Mouse (Mus musculus): ENCODE data around the gene Fam53b. TPM values are rescaled to one million over a fixed set of nuclear protein-coding genes. Genes with fewer than 3 reads are reported as not detected.

The Fam53b gene
- total and polyA plus RNA-seq, 3 experiments, result 15.6 to 30.9 (median 22.1) TPM

DNA sequence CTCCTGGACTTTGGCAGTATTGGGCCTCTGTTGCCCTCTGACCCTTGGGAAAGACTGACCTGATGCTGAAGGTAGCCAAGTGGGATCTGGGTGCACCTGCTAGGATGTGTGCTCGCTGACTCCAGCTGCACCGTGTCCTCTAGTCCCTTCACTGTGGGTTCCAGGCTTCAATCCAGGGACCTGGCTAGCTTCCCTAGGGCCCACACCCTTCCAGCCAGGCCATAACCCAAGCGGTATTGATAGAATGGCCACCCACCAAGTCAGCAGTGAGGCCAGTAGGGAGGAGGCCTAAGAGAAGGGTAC lies 142.9 kb downstream of the Fam53b start:
- peaks cover 0 to 5% of the 10 kb centered on the region in 2 experiments for H3K36me3 ChIP-seq (replicated peaks in 1 of 2; ENCODE audit: control insufficient read depth in 1 of 2, insufficient read depth in 1 of 2, low read length in 1 of 2)
- no peak for TF ChIP-seq ELF1 (IDR thresholded peaks at IDR 0.05; ENCODE audit: low read depth, low read length)
- TF ChIP-seq GABPA (IDR thresholded peaks at IDR 0.05; ENCODE audit: insufficient replicate concordance, low read depth, low read length), result no peak
- TF ChIP-seq EP300 (IDR thresholded peaks at IDR 0.05; ENCODE audit: low read length), result no peak
- peaks cover 12 to 31% of the 10 kb centered on the region in 2 experiments for H3K4me1 ChIP-seq (ENCODE audit: control insufficient read depth in 1 of 2, insufficient read depth in 2 of 2)

DNA sequence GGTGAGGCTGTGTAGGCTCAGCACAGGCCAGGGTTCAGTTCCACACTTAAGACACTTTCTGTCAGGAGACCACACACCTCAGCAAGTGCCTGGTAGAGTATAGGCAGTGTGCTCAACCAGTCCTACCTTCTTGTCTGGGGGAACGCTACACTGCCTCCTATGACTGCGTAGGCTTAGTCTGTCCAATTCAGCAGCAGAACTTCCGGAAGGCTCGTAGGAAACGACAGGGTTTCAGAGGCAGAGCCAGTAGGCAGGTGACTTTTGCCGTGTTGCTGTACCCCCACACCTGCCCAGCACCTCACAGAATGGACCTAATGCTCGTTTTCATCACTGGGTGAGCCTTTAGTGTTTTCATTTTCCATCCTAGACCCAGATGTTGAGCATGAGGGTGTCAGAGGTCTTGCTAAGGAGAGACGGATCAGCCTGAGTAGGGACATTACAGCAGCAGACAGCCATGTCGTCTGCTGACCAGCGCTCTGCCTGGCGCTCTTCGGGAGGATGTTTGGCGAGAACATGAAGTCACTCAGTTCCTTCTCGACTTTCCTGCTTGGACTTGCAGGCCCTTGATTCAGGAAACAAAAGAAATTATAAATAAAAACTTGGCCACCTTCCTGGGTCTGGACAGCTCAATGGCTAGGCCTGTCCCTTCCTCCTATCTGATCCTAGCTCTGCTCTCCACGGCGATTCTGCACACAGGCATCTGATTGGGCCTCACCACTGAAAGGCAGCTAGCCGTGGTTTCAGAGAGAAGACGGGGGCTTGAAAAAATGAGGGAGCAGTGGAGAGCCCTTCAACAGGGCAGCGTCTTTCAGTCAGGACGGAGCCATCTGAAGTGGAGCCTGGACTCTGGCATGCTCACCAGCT lies 143.5 kb downstream of the Fam53b start:
- H3K9me3 ChIP-seq (replicated peaks; ENCODE audit: low read length), result no peaks in the 10 kb centered on the region
- no peak for TF ChIP-seq TBP (conservative IDR thresholded peaks at IDR 0.05; ENCODE audit: low read depth, low read length)
- no peak for TF ChIP-seq ZMIZ1 (IDR thresholded peaks at IDR 0.05; ENCODE audit: low read depth, low read length)
- TF ChIP-seq EP300 (IDR thresholded peaks at IDR 0.05; ENCODE audit: low read length), result no peak
- TF ChIP-seq RCOR1 (conservative IDR thresholded peaks at IDR 0.05; ENCODE audit: low read depth, low read length), result no peak
- TF ChIP-seq BHLHE40 (IDR thresholded peaks at IDR 0.05; ENCODE audit: low read depth, low read length), result no peak
- TF ChIP-seq ZC3H11A (IDR thresholded peaks at IDR 0.05; ENCODE audit: low read depth, low read length), result no peak
- no peak overlapping the region for H3K4me2 ChIP-seq (ENCODE audit: insufficient read depth, low read depth, poor library complexity, severe bottlenecking)
- DNase-seq (ENCODE audit: extremely low read depth), result no peak
- H3K9ac ChIP-seq (ENCODE audit: insufficient read depth, low read depth), result no peak overlapping the region
- in situ Hi-C loops (cut with MboI; ENCODE audit: low pct_ligation_motif_present, low pct_unique_long_range_greater_than_20kb, low sequenced_read_pairs) (loop anchor here (5.0 kb wide), 1 partner anchor 137 kb away; no protein-coding TSS in a partner anchor), dilution Hi-C loops (cut with MboI; ENCODE audit: extremely low pct_ligation_motif_present, extremely low pct_unique_long_range_greater_than_20kb, low sequenced_read_pairs) (no loop called here)
- no peak overlapping the region for H3K4me3 ChIP-seq (replicated peaks in 1 of 3; ENCODE audit: low read depth in 2 of 3, low read length in 2 of 3, poor library complexity in 1 of 3)
- H3K27me3 ChIP-seq (replicated peaks), result no peaks in the 10 kb centered on the region
- H3K36me3 ChIP-seq (replicated peaks in 1 of 2; ENCODE audit: control insufficient read depth in 1 of 2, insufficient read depth in 1 of 2, low read length in 1 of 2), result peaks cover 0 to 5% of the 10 kb centered on the region in 2 experiments
- H3K4me1 ChIP-seq (ENCODE audit: control insufficient read depth in 1 of 2, insufficient read depth in 2 of 2), result peaks cover 12 to 30% of the 10 kb centered on the region in 2 experiments
- H3K27ac ChIP-seq (ENCODE audit: insufficient read depth, low read depth), result no peak overlapping the region
- no peaks in the 10 kb centered on the region for H3K79me2 ChIP-seq (replicated peaks; ENCODE audit: control insufficient read depth, extremely low read depth, insufficient read depth, poor library complexity, severe bottlenecking)

More for the DNA sequence above, 142.9 kb downstream of the Fam53b start:
- H3K27ac ChIP-seq (ENCODE audit: insufficient read depth, low read depth), result no peak overlapping the region
- H3K9ac ChIP-seq (ENCODE audit: insufficient read depth, low read depth), result no peak overlapping the region
- no peak overlapping the region for H3K4me3 ChIP-seq (replicated peaks in 1 of 3; ENCODE audit: low read depth in 2 of 3, low read length in 2 of 3, poor library complexity in 1 of 3)
- no peak for DNase-seq (ENCODE audit: extremely low read depth)
- no peaks in the 10 kb centered on the region for H3K27me3 ChIP-seq (replicated peaks)
- H3K4me2 ChIP-seq (ENCODE audit: insufficient read depth, low read depth, poor library complexity, severe bottlenecking), result no peak overlapping the region
- in situ Hi-C loops (cut with MboI; ENCODE audit: low pct_ligation_motif_present, low pct_unique_long_range_greater_than_20kb, low sequenced_read_pairs) (loop anchor here (5.0 kb wide), 1 partner anchor 136 kb away; no protein-coding TSS in a partner anchor), dilution Hi-C loops (cut with MboI; ENCODE audit: extremely low pct_ligation_motif_present, extremely low pct_unique_long_range_greater_than_20kb, low sequenced_read_pairs) (no loop called here)
- H3K79me2 ChIP-seq (replicated peaks; ENCODE audit: control insufficient read depth, extremely low read depth, insufficient read depth, poor library complexity, severe bottlenecking), result no peaks in the 10 kb centered on the region
- H3K9me3 ChIP-seq (replicated peaks; ENCODE audit: low read length), result no peaks in the 10 kb centered on the region

DNA sequence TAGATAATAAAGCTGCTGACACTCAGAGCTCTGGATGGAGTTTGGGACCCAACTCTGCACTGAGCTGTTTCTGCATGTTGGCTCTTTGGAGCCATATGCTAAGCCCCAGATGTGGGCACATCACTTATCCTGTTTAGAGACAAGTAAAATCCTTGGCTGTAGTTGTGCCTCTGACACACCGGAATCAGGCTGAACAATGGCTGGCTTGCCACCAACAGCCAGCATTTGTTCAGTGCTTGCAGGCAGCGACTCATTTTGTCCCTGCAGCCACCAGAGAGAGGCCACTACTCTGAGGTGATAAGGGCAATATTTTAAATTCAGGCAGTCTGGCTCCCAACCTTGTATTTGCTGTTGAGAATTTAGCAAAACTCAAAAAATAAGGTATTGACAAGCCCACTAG lies 145.1 kb downstream of the Fam53b start:
- TF ChIP-seq CHD1 (IDR thresholded peaks at IDR 0.05; ENCODE audit: low read depth, low read length) (no peak), SIN3A (IDR thresholded peaks at IDR 0.05; ENCODE audit: low read length) (no peak), CHD2 (IDR thresholded peaks at IDR 0.05; ENCODE audit: low read length) (no peak), NELFE (IDR thresholded peaks at IDR 0.05; ENCODE audit: low read depth, low read length) (no peak), RCOR1 (conservative IDR thresholded peaks at IDR 0.05; ENCODE audit: low read depth, low read length) (no peak), JUND (conservative IDR thresholded peaks at IDR 0.05; ENCODE audit: low read depth, low read length) (no peak), NRF1 (IDR thresholded peaks at IDR 0.05; ENCODE audit: low read depth, low read length) (no peak), UBTF (IDR thresholded peaks at IDR 0.05; ENCODE audit: low read depth, low read length) (no peak), E2F4 (IDR thresholded peaks at IDR 0.05; ENCODE audit: insufficient replicate concordance, low read depth, low read length) (no peak), MYC (IDR thresholded peaks at IDR 0.05; ENCODE audit: low read depth, low read length) (no peak), IRF4 (IDR thresholded peaks at IDR 0.05; ENCODE audit: low read depth, low read length) (no peak), MAFK (IDR thresholded peaks at IDR 0.05; ENCODE audit: insufficient replicate concordance, low read length) (no peak), MEF2A (IDR thresholded peaks at IDR 0.05; ENCODE audit: borderline replicate concordance, low read depth, low read length) (no peak)
- no peak overlapping the region for H3K9ac ChIP-seq (ENCODE audit: insufficient read depth, low read depth)

More for the DNA sequence above, 145.1 kb downstream of the Fam53b start:
- H3K79me2 ChIP-seq (replicated peaks; ENCODE audit: control insufficient read depth, extremely low read depth, insufficient read depth, poor library complexity, severe bottlenecking), result no peaks in the 10 kb centered on the region
- in situ Hi-C loops (cut with MboI; ENCODE audit: low pct_ligation_motif_present, low pct_unique_long_range_greater_than_20kb, low sequenced_read_pairs), result no loop called here
- no peaks in the 10 kb centered on the region for H3K9me3 ChIP-seq (replicated peaks; ENCODE audit: low read length)
- H3K36me3 ChIP-seq (replicated peaks in 1 of 2; ENCODE audit: control insufficient read depth in 1 of 2, insufficient read depth in 1 of 2, low read length in 1 of 2), result peaks cover 0 to 5% of the 10 kb centered on the region in 2 experiments
- H3K27me3 ChIP-seq (replicated peaks), result no peaks in the 10 kb centered on the region
- H3K27ac ChIP-seq (ENCODE audit: insufficient read depth, low read depth), result no peak overlapping the region
- H3K4me1 ChIP-seq (ENCODE audit: control insufficient read depth in 1 of 2, insufficient read depth in 2 of 2), result peaks cover 7 to 14% of the 10 kb centered on the region in 2 experiments
- no peak overlapping the region for H3K4me3 ChIP-seq (replicated peaks in 1 of 3; ENCODE audit: low read depth in 2 of 3, low read length in 2 of 3, poor library complexity in 1 of 3)
- dilution Hi-C loops (cut with MboI; ENCODE audit: extremely low pct_ligation_motif_present, extremely low pct_unique_long_range_greater_than_20kb, low sequenced_read_pairs), result no loop called here
- DNase-seq (ENCODE audit: extremely low read depth), result no peak
- no peak overlapping the region for H3K4me2 ChIP-seq (ENCODE audit: insufficient read depth, low read depth, poor library complexity, severe bottlenecking)

Measured in CH12.LX (cell line).